Mouse (Mus musculus): Measurements from ENCODE around the gene Glis3.

Gene Glis3

GRCm38 (mm10) chr19:28527446-28527845 is 152.4 kb downstream of the Glis3 start:
- no peak for DNase-seq

- no peak for DNase-seq
Observed at GRCm38 (mm10) chr19:28525331-28525730, 154.5 kb downstream of the Glis3 start.

GRCm38 (mm10) chr19:28522289-28522688 is 157.6 kb downstream of the Glis3 start:
- DNase-seq, result no peak

GRCm38 (mm10) chr19:28520761-28521181 is 159.1 kb downstream of the Glis3 start:
- no peak for DNase-seq

- no peak for DNase-seq
Observed at GRCm38 (mm10) chr19:28520128-28520745, 159.6 kb downstream of the Glis3 start.

GRCm38 (mm10) chr19:28519296-28519695 is 160.6 kb downstream of the Glis3 start:
- no peak for DNase-seq

GRCm38 (mm10) chr19:28518846-28519245 is 161.0 kb downstream of the Glis3 start:
- no peak for DNase-seq

GRCm38 (mm10) chr19:28518266-28518665 is 161.6 kb downstream of the Glis3 start:
- no peak for DNase-seq

- DNase-seq, result no peak
Observed at GRCm38 (mm10) chr19:28517464-28518080, 162.3 kb downstream of the Glis3 start.

GRCm38 (mm10) chr19:28516487-28516886 is 163.4 kb downstream of the Glis3 start:
- DNase-seq, result no peak

GRCm38 (mm10) chr19:28512475-28512874 is 167.4 kb downstream of the Glis3 start:
- DNase-seq, result no peak

- DNase-seq, result no peak
Observed at GRCm38 (mm10) chr19:28511910-28512309, 168.0 kb downstream of the Glis3 start.

GRCm38 (mm10) chr19:28505376-28505775 is 174.5 kb downstream of the Glis3 start:
- no peak for DNase-seq

- DNase-seq, result no peak
Observed at GRCm38 (mm10) chr19:28503011-28503410, 176.9 kb downstream of the Glis3 start.

GRCm38 (mm10) chr19:28500975-28501374 is 178.9 kb downstream of the Glis3 start:
- DNase-seq, result no peak

- no peak for DNase-seq
Observed at GRCm38 (mm10) chr19:28500505-28500904, 179.4 kb downstream of the Glis3 start.

- no peak for DNase-seq
Observed at GRCm38 (mm10) chr19:28499786-28500185, 180.1 kb downstream of the Glis3 start.

- DNase-seq, result no peak
Observed at GRCm38 (mm10) chr19:28495926-28496325, 184.0 kb downstream of the Glis3 start.

- DNase-seq, result no peak
Observed at GRCm38 (mm10) chr19:28493605-28494260, 186.1 kb downstream of the Glis3 start.

GRCm38 (mm10) chr19:28478055-28478454 is 201.8 kb downstream of the Glis3 start:
- no peak for DNase-seq

- DNase-seq, result no peak
Observed at GRCm38 (mm10) chr19:28477326-28477863, 202.5 kb downstream of the Glis3 start.

- no peak for DNase-seq
Observed at GRCm38 (mm10) chr19:28473621-28474020, 206.3 kb downstream of the Glis3 start.

- no peak for DNase-seq
Observed at GRCm38 (mm10) chr19:28471144-28471543, 208.7 kb downstream of the Glis3 start.

GRCm38 (mm10) chr19:28465779-28466178 is 214.1 kb downstream of the Glis3 start:
- no peak for DNase-seq

Measured in cerebellum, adult 9-11 months (tissue).